Mouse (Mus musculus): ENCODE results near the gene Cfap299. TPM values are rescaled to one million over a fixed set of nuclear protein-coding genes. Genes with fewer than 3 reads are reported as not detected.

Gene Cfap299
- polyA plus RNA-seq, 1 experiment from 2014 or later: 0.55 TPM

- 74% methylated on average over 7 of the region's 7 CpGs for WGBS
- no peak for ATAC-seq (replicated peaks; ENCODE audit: extremely low read depth, insufficient read depth, low FRiP score)
- H3K4me1 ChIP-seq (ENCODE audit: control insufficient read depth, insufficient read depth, low read length): no peaks in the 10 kb centered on the region
- no peaks in the 10 kb centered on the region for H3K36me3 ChIP-seq (ENCODE audit: control insufficient read depth, insufficient read depth)
- no peak overlapping the region for H3K27ac ChIP-seq (ENCODE audit: low read length)
- H3K9me3 ChIP-seq (replicated peaks; ENCODE audit: control insufficient read depth, low read length): no peaks in the 10 kb centered on the region
- H3K4me3 ChIP-seq (ENCODE audit: low read length): no peak overlapping the region
- no peak overlapping the region for H3K9ac ChIP-seq (ENCODE audit: low read length)
- no peaks in the 10 kb centered on the region for H3K27me3 ChIP-seq (ENCODE audit: control insufficient read depth, insufficient read depth, low read length)
- H3K4me2 ChIP-seq (ENCODE audit: low read depth, low read length): no peak overlapping the region
Measured at GRCm38 (mm10) chr5:98788568-98788967, 459.5 kb downstream of the Cfap299 start.

DNA sequence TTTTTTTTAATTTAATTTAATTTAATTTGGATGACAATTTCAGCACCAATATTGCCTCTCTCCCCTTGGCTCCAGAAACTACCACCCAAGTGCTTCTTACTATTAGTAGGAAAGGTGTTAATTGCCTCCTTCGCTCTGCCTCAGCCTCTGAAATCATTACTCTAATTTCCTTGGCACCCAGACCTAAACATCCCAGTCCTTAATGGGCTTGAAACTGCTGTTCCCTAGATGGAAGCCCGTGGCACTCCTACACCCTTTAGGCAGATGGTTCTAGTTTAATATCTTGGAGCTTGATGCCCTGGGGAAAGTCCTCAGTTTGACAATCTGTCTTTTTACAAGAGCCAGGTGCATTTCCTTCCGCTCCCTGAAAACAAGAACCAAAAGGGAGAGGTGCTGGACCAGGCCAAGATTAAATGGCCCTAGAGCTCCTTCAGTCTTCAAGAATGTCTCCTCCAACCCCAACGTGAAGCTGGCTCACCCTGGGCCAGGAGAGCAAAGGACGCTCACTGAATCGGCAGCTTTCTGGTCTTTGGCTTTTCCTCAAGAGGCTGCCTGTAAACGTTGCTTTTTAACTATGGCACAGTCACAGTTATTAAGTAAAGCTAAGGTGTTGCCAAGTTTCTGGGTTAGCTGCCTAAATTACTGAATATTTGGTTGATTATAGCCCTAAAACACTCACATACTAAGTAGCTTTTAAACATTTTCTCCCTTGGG is 461.9 kb downstream of the Cfap299 start:
- Histone ChIP-seq H3K36me3 (ENCODE audit: control insufficient read depth, insufficient read depth) (no peaks in the 10 kb centered on the region), H3K27ac (ENCODE audit: low read length) (no peak overlapping the region), H3K4me2 (ENCODE audit: low read depth, low read length) (no peak overlapping the region), H3K4me3 (ENCODE audit: low read length) (no peak overlapping the region), H3K9me3 (replicated peaks; ENCODE audit: control insufficient read depth, low read length) (no peaks in the 10 kb centered on the region), H3K9ac (ENCODE audit: low read length) (no peak overlapping the region), H3K27me3 (ENCODE audit: control insufficient read depth, insufficient read depth, low read length) (no peaks in the 10 kb centered on the region), H3K4me1 (ENCODE audit: control insufficient read depth, insufficient read depth, low read length) (no peaks in the 10 kb centered on the region)
- 66% methylated on average over 7 of the region's 7 CpGs for WGBS
- no peak for ATAC-seq (replicated peaks; ENCODE audit: extremely low read depth, insufficient read depth, low FRiP score)

DNA sequence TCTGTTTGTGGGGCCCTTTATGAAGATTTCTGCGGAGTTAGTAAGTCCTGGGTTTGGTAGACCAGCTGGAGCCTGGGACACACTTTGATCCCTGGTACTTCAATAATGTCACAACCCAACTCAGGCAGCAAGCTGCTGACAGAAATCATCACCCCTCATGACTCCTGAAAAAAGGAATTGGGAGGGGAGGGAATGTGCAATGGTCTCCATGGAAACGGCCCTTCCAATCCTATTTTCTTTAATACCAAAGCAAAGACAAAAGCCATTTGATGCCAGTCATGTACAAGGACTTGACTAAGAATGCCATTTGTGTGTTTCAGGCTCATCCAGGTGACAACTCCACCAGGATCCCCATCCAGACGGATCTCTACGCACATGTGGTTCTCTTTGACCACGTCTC is 472.4 kb downstream of the Cfap299 start:
- Histone ChIP-seq H3K27me3 (ENCODE audit: control insufficient read depth, insufficient read depth, low read length) (no peaks in the 10 kb centered on the region), H3K4me1 (ENCODE audit: control insufficient read depth, insufficient read depth, low read length) (no peaks in the 10 kb centered on the region), H3K4me3 (ENCODE audit: low read length) (no peak overlapping the region), H3K4me2 (ENCODE audit: low read depth, low read length) (no peak overlapping the region), H3K9me3 (replicated peaks; ENCODE audit: control insufficient read depth, low read length) (no peaks in the 10 kb centered on the region), H3K27ac (ENCODE audit: low read length) (no peak overlapping the region), H3K36me3 (ENCODE audit: control insufficient read depth, insufficient read depth) (no peaks in the 10 kb centered on the region), H3K9ac (ENCODE audit: low read length) (no peak overlapping the region)
- no peak for ATAC-seq (replicated peaks; ENCODE audit: extremely low read depth, insufficient read depth, low FRiP score)
- WGBS: 74% methylated on average over 5 of the region's 5 CpGs

DNA sequence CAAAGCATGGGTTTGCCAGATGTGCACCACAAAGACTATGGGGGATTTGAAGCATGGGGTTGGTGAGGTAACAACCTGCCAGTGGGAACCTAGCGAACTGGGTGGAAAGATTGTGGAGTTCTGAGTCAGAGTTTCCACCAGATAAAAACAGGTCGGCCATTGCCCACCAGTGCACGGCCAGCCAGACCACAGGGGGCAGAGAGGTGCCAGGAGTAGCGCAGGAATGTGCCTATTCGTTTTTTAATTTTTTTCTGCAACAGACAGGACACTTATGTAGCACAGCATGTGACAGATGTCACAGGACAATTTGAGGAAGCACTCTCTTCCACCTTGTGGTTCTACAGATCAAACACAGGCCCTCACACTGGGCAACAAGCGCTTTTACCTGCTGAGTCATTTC is 475.7 kb downstream of the Cfap299 start:
- H3K27me3 ChIP-seq (ENCODE audit: control insufficient read depth, insufficient read depth, low read length): no peaks in the 10 kb centered on the region
- no peak for ATAC-seq (replicated peaks; ENCODE audit: extremely low read depth, insufficient read depth, low FRiP score)
- no peaks in the 10 kb centered on the region for H3K36me3 ChIP-seq (ENCODE audit: control insufficient read depth, insufficient read depth)
- no peak overlapping the region for H3K27ac ChIP-seq (ENCODE audit: low read length)
- H3K4me1 ChIP-seq (ENCODE audit: control insufficient read depth, insufficient read depth, low read length): no peaks in the 10 kb centered on the region
- no peaks in the 10 kb centered on the region for H3K9me3 ChIP-seq (replicated peaks; ENCODE audit: control insufficient read depth, low read length)
- WGBS: 80% methylated on average over 6 of the region's 6 CpGs
- H3K9ac ChIP-seq (ENCODE audit: low read length): no peak overlapping the region
- no peak overlapping the region for H3K4me3 ChIP-seq (ENCODE audit: low read length)
- H3K4me2 ChIP-seq (ENCODE audit: low read depth, low read length): no peak overlapping the region

DNA sequence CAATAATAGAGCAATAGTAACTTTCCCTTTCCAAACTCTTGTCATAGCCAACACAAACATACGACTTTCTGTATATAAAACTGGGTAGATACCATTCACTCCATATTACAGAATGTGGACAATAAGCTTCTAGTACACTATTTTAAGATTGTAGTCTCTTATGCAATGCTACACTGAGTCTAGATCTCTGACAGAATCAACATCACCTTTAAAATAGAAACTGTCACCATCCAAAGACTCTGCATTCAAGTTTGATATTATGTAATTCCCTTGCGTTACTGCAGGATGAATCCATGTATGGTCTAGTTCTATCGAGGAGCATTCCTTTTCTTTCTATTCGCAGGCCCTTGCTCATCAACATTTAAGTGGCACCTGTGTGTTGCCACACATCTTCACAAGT is 477.4 kb downstream of the Cfap299 start:
- no peak overlapping the region for H3K4me2 ChIP-seq (ENCODE audit: low read depth, low read length)
- H3K4me3 ChIP-seq (ENCODE audit: low read length): no peak overlapping the region
- no peaks in the 10 kb centered on the region for H3K4me1 ChIP-seq (ENCODE audit: control insufficient read depth, insufficient read depth, low read length)
- H3K27me3 ChIP-seq (ENCODE audit: control insufficient read depth, insufficient read depth, low read length): no peaks in the 10 kb centered on the region
- H3K27ac ChIP-seq (ENCODE audit: low read length): no peak overlapping the region
- no peaks in the 10 kb centered on the region for H3K9me3 ChIP-seq (replicated peaks; ENCODE audit: control insufficient read depth, low read length)
- no peak for ATAC-seq (replicated peaks; ENCODE audit: extremely low read depth, insufficient read depth, low FRiP score)
- no peaks in the 10 kb centered on the region for H3K36me3 ChIP-seq (ENCODE audit: control insufficient read depth, insufficient read depth)
- H3K9ac ChIP-seq (ENCODE audit: low read length): no peak overlapping the region
- 84% methylated on average over 4 of the region's 4 CpGs for WGBS

GRCm38 (mm10) chr5:98807022-98807421 is 477.9 kb downstream of the Cfap299 start:
- H3K9me3 ChIP-seq (replicated peaks; ENCODE audit: control insufficient read depth, low read length): no peaks in the 10 kb centered on the region
- H3K27me3 ChIP-seq (ENCODE audit: control insufficient read depth, insufficient read depth, low read length): no peaks in the 10 kb centered on the region
- H3K27ac ChIP-seq (ENCODE audit: low read length): no peak overlapping the region
- no peak for ATAC-seq (replicated peaks; ENCODE audit: extremely low read depth, insufficient read depth, low FRiP score)
- H3K9ac ChIP-seq (ENCODE audit: low read length): no peak overlapping the region
- H3K4me2 ChIP-seq (ENCODE audit: low read depth, low read length): no peak overlapping the region
- WGBS: 58% methylated on average over 7 of the region's 7 CpGs
- H3K36me3 ChIP-seq (ENCODE audit: control insufficient read depth, insufficient read depth): no peaks in the 10 kb centered on the region
- H3K4me3 ChIP-seq (ENCODE audit: low read length): no peak overlapping the region
- H3K4me1 ChIP-seq (ENCODE audit: control insufficient read depth, insufficient read depth, low read length): no peaks in the 10 kb centered on the region

GRCm38 (mm10) chr5:98807953-98808352 is 478.8 kb downstream of the Cfap299 start:
- H3K36me3 ChIP-seq (ENCODE audit: control insufficient read depth, insufficient read depth): no peaks in the 10 kb centered on the region
- H3K9me3 ChIP-seq (replicated peaks; ENCODE audit: control insufficient read depth, low read length): no peaks in the 10 kb centered on the region
- no peak overlapping the region for H3K4me3 ChIP-seq (ENCODE audit: low read length)
- H3K4me2 ChIP-seq (ENCODE audit: low read depth, low read length): no peak overlapping the region
- 69% methylated on average over 9 of the region's 9 CpGs for WGBS
- no peaks in the 10 kb centered on the region for H3K27me3 ChIP-seq (ENCODE audit: control insufficient read depth, insufficient read depth, low read length)
- H3K4me1 ChIP-seq (ENCODE audit: control insufficient read depth, insufficient read depth, low read length): no peaks in the 10 kb centered on the region
- H3K27ac ChIP-seq (ENCODE audit: low read length): no peak overlapping the region
- no peak overlapping the region for H3K9ac ChIP-seq (ENCODE audit: low read length)
- ATAC-seq (replicated peaks; ENCODE audit: extremely low read depth, insufficient read depth, low FRiP score): no peak

DNA sequence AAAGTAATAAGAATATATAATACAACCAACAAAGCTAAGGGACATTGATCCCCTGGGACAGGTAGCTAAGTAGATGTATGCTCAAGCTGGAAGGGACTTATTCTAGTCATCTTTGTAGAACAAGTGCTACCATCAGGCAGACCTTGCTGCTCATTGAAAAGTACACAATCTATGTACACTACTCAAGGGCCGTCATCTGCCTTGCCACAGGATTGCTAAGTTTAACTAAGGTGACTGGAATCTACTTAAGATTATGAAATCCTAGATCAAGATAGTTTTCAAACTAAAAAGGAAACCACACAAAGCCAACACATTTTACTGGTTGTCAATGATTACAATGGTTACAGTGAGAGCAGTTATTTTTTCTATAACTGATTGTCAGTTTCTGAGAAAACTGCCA is 483.3 kb downstream of the Cfap299 start:
- no peak for ATAC-seq (replicated peaks; ENCODE audit: extremely low read depth, insufficient read depth, low FRiP score)
- H3K9ac ChIP-seq (ENCODE audit: low read length): no peak overlapping the region
- H3K4me1 ChIP-seq (ENCODE audit: control insufficient read depth, insufficient read depth, low read length): no peaks in the 10 kb centered on the region
- 89% methylated on average over 1 of the region's 1 CpGs for WGBS
- H3K36me3 ChIP-seq (ENCODE audit: control insufficient read depth, insufficient read depth): no peaks in the 10 kb centered on the region
- no peaks in the 10 kb centered on the region for H3K9me3 ChIP-seq (replicated peaks; ENCODE audit: control insufficient read depth, low read length)
- no peak overlapping the region for H3K4me3 ChIP-seq (ENCODE audit: low read length)
- H3K27me3 ChIP-seq (ENCODE audit: control insufficient read depth, insufficient read depth, low read length): no peaks in the 10 kb centered on the region
- H3K27ac ChIP-seq (ENCODE audit: low read length): no peak overlapping the region
- H3K4me2 ChIP-seq (ENCODE audit: low read depth, low read length): no peak overlapping the region

- H3K27ac ChIP-seq (ENCODE audit: low read length): no peak overlapping the region
- H3K4me1 ChIP-seq (ENCODE audit: control insufficient read depth, insufficient read depth, low read length): no peaks in the 10 kb centered on the region
- no peak overlapping the region for H3K9ac ChIP-seq (ENCODE audit: low read length)
- no peaks in the 10 kb centered on the region for H3K9me3 ChIP-seq (replicated peaks; ENCODE audit: control insufficient read depth, low read length)
- 78% methylated on average over 1 of the region's 1 CpGs for WGBS
- H3K36me3 ChIP-seq (ENCODE audit: control insufficient read depth, insufficient read depth): no peaks in the 10 kb centered on the region
- no peak overlapping the region for H3K4me2 ChIP-seq (ENCODE audit: low read depth, low read length)
- ATAC-seq (replicated peaks; ENCODE audit: extremely low read depth, insufficient read depth, low FRiP score): no peak
- no peak overlapping the region for H3K4me3 ChIP-seq (ENCODE audit: low read length)
- H3K27me3 ChIP-seq (ENCODE audit: control insufficient read depth, insufficient read depth, low read length): no peaks in the 10 kb centered on the region
Measured at GRCm38 (mm10) chr5:98815269-98815668, 486.2 kb downstream of the Cfap299 start.

Measured in heart, embryonic 16.5 days (tissue).